Mouse (Mus musculus): ENCODE results near the gene Erbin.

GRCm38 (mm10) chr13:103900015-103900414 lies 20.3 kb downstream of the Erbin start:
- TF ChIP-seq CTCF (IDR thresholded peaks at IDR 0.05; ENCODE audit: borderline replicate concordance, extremely low read depth, insufficient read depth, insufficient read length) (no peak), POLR2A (IDR thresholded peaks at IDR 0.05; ENCODE audit: borderline replicate concordance, extremely low read depth, insufficient read depth, insufficient read length, poor library complexity, severe bottlenecking) (no peak)

Measured in brain, embryonic 14.5 days (tissue).